Mouse (Mus musculus) heart, postnatal 0 days (tissue): Measurements from ENCODE around the gene Gramd1c. TPM values are rescaled to one million over a fixed set of nuclear protein-coding genes. Genes with fewer than 3 reads are reported as not detected.

Experiments used
- ATAC-seq: fragments of 200-750 bp; cut with Nextera tagmentation; 2 replicates; pipeline ENCODE4 v1.8.0; 2017; ENCODE audit warnings: low read depth, moderate number of reproducible peaks, moderate library complexity; ENCODE audit not compliant: insufficient read depth
- DNase-seq: peaks from one replicate; pipeline ENCODE4 v3.0.0-alpha.2; 2016; ENCODE audit warnings: low spot score
- H3K27ac ChIP-seq: fragments of 300-500 bp; sonication (generic); 2 replicates; pipeline ENCODE4 v1.5.1; 2014; ENCODE audit warnings: low read depth, mild to moderate bottlenecking
- H3K27me3 ChIP-seq: fragments of 300-500 bp; sonication (generic); 2 replicates; pipeline ENCODE4 v1.6.1; 2014; ENCODE audit warnings: low read length, mixed read lengths; ENCODE audit not compliant: control insufficient read depth, insufficient read depth
- H3K36me3 ChIP-seq: fragments of 300-500 bp; sonication (generic); replicated peaks from 2 replicates; pipeline ENCODE4 v1.6.1; 2014; ENCODE audit warnings: low read length, mixed read lengths; ENCODE audit not compliant: control insufficient read depth, insufficient read depth
- H3K4me1 ChIP-seq: fragments of 300-500 bp; sonication (generic); 2 replicates; pipeline ENCODE4 v1.6.1; 2014; ENCODE audit warnings: antibody characterized with exemption; ENCODE audit not compliant: control insufficient read depth, insufficient read depth
- H3K4me2 ChIP-seq: fragments of 300-500 bp; sonication (generic); 2 replicates; pipeline ENCODE4 v1.6.1; 2014; ENCODE audit warnings: low read depth, mild to moderate bottlenecking, low read length, moderate library complexity
- H3K4me3 ChIP-seq: fragments of 300-500 bp; sonication (generic); 2 replicates; pipeline ENCODE4 v1.5.1; 2014; ENCODE audit warnings: low read depth, low read length
- H3K9ac ChIP-seq: fragments of 300-500 bp; sonication (generic); replicated peaks from 2 replicates; pipeline ENCODE4 v1.6.1; 2014; ENCODE audit warnings: low read depth, low read length, mixed read lengths
- H3K9me3 ChIP-seq: fragments of 300-500 bp; sonication (generic); replicated peaks from 2 replicates; pipeline ENCODE4 v1.6.1; 2016; ENCODE audit warnings: low read length; ENCODE audit not compliant: control insufficient read depth
- CTCF ChIP-seq: IDR thresholded peaks from 2 replicates; pipeline ENCODE4 v1.5.1; 2016; ENCODE audit warnings: antibody characterized with exemption, control low read depth, low read depth
- EP300 ChIP-seq: IDR thresholded peaks from 2 replicates; pipeline ENCODE4 v1.6.1; 2016; ENCODE audit warnings: antibody characterized with exemption, low read depth
- WGBS: fragments of 180-500 bp; shearing (Covaris S2); extraction: QIAGEN DNeasy Blood & Tissue Kit; methylation state at CpG from one replicate; pipeline ENCODE4 v1.1.7; 2014; 5-methylcytosine and 5-hydroxymethylcytosine counted together
- polyA plus RNA-seq: library from polyadenylated mRNA; unstranded; fragments of >200 nt; fragmentation: Nextera tagmentation; extraction: Ambion mirVana; gene quantifications from 2 replicates; pipeline ENCODE4 v1.2.1, GENCODE M21; 2015
- total RNA-seq: library from RNA; depleted of rRNA; stranded (reverse); fragments of >200 nt; gene quantifications from 2 replicates; pipeline ENCODE4 v1.2.3, GENCODE M21; 2014; ENCODE audit warnings: low replicate concordance

Gene Gramd1c
- total and polyA plus RNA-seq, 2 experiments from 2014 or later = 1.0 to 2.0 TPM

DNA sequence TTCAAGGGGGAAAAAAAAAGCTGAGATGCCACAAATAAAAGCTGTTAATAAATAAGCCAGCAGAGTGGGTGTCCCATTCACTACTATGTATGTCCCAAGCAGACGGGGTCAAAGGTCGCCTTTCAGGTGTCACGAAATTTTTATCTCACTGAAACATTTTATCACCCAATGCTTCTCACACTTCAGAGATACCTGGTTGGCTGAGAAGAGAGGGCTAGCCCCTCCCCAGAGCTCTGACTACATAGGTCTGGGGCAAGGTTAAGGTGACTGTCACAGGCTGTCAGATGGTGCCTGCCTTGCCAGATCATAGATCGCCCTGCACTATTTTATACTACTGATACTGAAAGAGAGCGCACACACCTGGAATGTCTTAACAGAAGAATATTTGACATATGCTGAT, 29.8 kb downstream of the Gramd1c start:
- H3K9me3 ChIP-seq = no peaks in the 10 kb centered on the region
- no peak overlapping the region for H3K27ac ChIP-seq
- no peaks in the 10 kb centered on the region for H3K4me1 ChIP-seq
- WGBS = 60% methylated on average over 5 of the region's 5 CpGs
- H3K27me3 ChIP-seq = no peaks in the 10 kb centered on the region
- no peak for TF ChIP-seq CTCF
- no peak for TF ChIP-seq EP300
- ATAC-seq (no peak), DNase-seq (no peak)
- no peak overlapping the region for H3K9ac ChIP-seq
- no peak overlapping the region for H3K4me2 ChIP-seq
- H3K36me3 ChIP-seq = no peaks in the 10 kb centered on the region
- no peak overlapping the region for H3K4me3 ChIP-seq

DNA sequence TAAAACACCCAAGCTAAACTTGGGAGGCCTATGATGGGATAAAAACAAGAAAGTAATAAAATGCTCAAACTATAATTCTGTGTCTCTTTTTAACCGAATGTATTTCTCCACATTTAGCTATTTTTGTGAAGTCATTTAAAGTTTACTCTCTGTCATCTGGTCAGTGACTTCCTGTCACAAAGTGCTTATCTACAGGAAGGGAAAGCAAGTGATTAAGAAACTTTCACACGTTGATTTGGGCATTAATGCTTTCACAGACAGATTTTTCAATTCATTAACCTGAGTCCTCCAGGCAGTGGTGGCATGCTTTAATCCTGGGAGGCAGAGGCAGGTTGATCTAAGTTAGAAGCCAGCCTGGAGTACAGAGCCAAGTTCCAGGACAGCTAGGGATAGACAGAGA, 33.9 kb downstream of the Gramd1c start:
- no peak overlapping the region for H3K9ac ChIP-seq
- TF ChIP-seq EP300 = no peak
- no peak for TF ChIP-seq CTCF
- no peak overlapping the region for H3K27ac ChIP-seq
- H3K9me3 ChIP-seq = no peaks in the 10 kb centered on the region
- H3K4me3 ChIP-seq = no peak overlapping the region
- no peaks in the 10 kb centered on the region for H3K27me3 ChIP-seq
- H3K36me3 ChIP-seq = no peaks in the 10 kb centered on the region
- no peak overlapping the region for H3K4me2 ChIP-seq
- 0 out of 2 replicates have a peak, but pooled peaks cover 5% of the 10 kb centered on the region for H3K4me1 ChIP-seq
- ATAC-seq (no peak), DNase-seq (no peak)
- WGBS = 41% methylated on average over 2 of the region's 2 CpGs

DNA sequence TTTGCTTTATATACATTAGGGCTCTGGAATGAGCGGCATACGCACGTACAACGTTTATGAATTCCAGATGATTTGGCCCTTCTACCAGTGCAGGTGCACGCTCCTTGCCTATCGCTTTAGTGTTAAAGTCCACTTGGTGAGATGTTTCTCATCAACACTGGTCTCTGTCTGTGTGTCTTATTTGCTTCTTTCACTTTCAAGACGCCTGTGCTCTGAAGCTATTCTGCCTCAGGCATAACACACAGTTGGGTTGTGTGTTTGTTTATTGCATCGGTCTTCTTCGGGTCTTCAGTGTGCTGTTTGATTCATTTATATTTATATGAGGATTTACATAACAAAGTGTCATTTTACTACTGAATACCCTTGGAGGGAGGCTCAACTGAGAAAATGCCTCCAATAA, 36.3 kb downstream of the Gramd1c start:
- TF ChIP-seq CTCF (no peak), EP300 (no peak)
- Histone ChIP-seq H3K27me3 (no peaks in the 10 kb centered on the region), H3K27ac (no peak overlapping the region), H3K4me1 (0 out of 2 replicates have a peak, but pooled peaks cover 5% of the 10 kb centered on the region), H3K4me3 (no peak overlapping the region), H3K4me2 (no peak overlapping the region), H3K36me3 (no peaks in the 10 kb centered on the region), H3K9me3 (no peaks in the 10 kb centered on the region), H3K9ac (no peak overlapping the region)
- ATAC-seq (no peak), DNase-seq (no peak)
- WGBS = 89% methylated on average over 9 of the region's 9 CpGs

DNA sequence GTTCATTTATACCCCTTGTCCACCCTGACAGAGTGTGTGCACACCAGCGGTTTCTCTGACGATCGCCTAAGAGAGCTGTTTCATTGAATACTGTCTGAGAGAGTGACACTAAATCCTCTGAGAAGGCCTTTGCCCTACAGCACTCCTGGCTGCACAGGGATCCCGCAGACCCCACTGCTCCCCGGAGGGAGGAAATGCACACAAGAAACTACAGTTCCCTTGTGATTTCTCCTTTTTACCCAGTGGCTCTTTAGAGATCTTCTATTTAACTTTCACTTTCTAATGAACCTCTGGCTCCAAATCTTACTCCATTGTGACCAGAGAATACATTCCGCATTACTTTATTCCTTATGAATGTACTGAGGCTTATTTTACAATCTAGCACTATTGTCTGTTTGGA, 36.9 kb downstream of the Gramd1c start:
- Histone ChIP-seq H3K36me3 (no peaks in the 10 kb centered on the region), H3K9ac (no peak overlapping the region), H3K9me3 (no peaks in the 10 kb centered on the region), H3K4me2 (0 out of 2 replicates have a peak overlapping the region, but pooled peaks have one; percentile 8), H3K27me3 (no peaks in the 10 kb centered on the region), H3K27ac (no peak overlapping the region), H3K4me3 (no peak overlapping the region), H3K4me1 (0 out of 2 replicates have a peak, but pooled peaks cover 5% of the 10 kb centered on the region)
- 62% methylated on average over 6 of the region's 6 CpGs for WGBS
- DNase-seq = no peak
- ATAC-seq = no peak
- TF ChIP-seq CTCF = no peak
- no peak for TF ChIP-seq EP300

DNA sequence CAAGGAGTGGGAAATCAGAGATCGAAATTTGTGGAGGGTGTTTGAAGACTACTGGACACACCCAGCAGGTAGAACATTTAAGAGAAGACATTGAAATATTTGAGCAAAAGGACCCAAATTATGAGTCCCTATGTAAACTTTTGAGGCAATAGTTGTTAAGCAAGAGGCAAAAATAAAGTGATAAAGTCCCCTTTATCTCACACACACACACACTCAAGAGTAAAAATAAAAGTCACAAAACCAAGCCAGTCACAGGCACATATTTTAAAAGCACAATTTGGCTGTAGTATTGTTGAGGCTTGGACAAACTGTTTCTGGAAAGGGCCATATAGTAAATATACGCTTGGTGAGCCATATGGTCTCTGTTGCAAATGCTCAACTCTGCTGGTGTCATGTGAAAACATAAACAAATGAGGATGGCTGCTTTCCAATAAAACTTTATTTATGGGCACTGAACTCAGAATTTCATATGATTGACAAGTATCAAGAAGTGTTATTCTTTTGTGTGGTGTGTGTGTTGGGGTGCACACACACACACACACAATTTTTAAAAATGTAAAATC, 44.1 kb downstream of the Gramd1c start:
- Histone ChIP-seq H3K36me3 (no peaks in the 10 kb centered on the region), H3K4me2 (0 out of 2 replicates have a peak overlapping the region, but pooled peaks have one; percentile 28), H3K4me3 (no peak overlapping the region), H3K4me1 (no peaks in the 10 kb centered on the region), H3K27ac (no peak overlapping the region), H3K9ac (no peak overlapping the region), H3K9me3 (no peaks in the 10 kb centered on the region), H3K27me3 (no peaks in the 10 kb centered on the region)
- TF ChIP-seq CTCF (no peak), EP300 (no peak)
- DNase-seq (no peak), ATAC-seq (no peak)
- 63% methylated on average over 2 of the region's 2 CpGs for WGBS

DNA sequence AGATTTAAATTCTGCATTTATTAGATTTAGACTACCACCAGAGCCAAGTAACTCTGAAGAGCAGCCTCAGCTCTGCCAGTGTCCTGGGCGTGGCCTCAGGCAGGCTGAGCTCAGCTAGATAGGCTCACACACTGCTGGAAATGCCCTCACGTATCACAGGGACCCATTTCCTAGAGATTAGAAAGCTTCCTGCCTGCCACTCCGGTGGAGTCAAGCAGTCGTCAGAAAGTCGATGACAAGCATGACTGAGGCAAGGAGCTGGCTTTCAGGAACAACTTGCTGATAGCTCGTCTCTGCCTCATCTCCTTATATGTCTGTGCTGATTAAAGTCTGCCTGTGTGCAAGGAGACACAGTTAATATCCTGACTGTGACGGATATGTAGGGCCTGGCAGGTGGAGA, 44.8 kb downstream of the Gramd1c start:
- Histone ChIP-seq H3K4me3 (no peak overlapping the region), H3K4me1 (no peaks in the 10 kb centered on the region), H3K27ac (no peak overlapping the region), H3K36me3 (no peaks in the 10 kb centered on the region), H3K9ac (no peak overlapping the region), H3K4me2 (peak overlapping the region; percentile 28), H3K9me3 (no peaks in the 10 kb centered on the region), H3K27me3 (no peaks in the 10 kb centered on the region)
- TF ChIP-seq CTCF (no peak), EP300 (no peak)
- ATAC-seq = no peak
- 6% methylated on average over 7 of the region's 7 CpGs for WGBS
- DNase-seq = no peak
